Mouse (Mus musculus) embryonic facial prominence, embryonic 14.5 days (tissue): Measurements from ENCODE around the gene Dzip1. TPM values are rescaled to one million over a fixed set of nuclear protein-coding genes. Genes with fewer than 3 reads are reported as not detected.
A peak's percentile ranks its signal among the peaks of the same experiment; 100 is the strongest.

ENCODE experiments used
- ATAC-seq: fragments of 200-750 bp; cut with Nextera tagmentation; 2 replicates; pipeline ENCODE4 v1.8.0; 2017; ENCODE audit warnings: low read depth, moderate number of reproducible peaks, moderate TSS enrichment
- DNase-seq: peaks from one replicate; pipeline ENCODE4 v3.0.0-alpha.2; 2015; ENCODE audit warnings: low spot score
- H3K27ac ChIP-seq: fragments of 300-500 bp; sonication (generic); replicated peaks from 2 replicates; pipeline ENCODE4 v1.5.1; 2014; ENCODE audit warnings: low read depth, mild to moderate bottlenecking, low read length, moderate library complexity
- H3K27me3 ChIP-seq: fragments of 300-500 bp; sonication (generic); replicated peaks from 2 replicates; pipeline ENCODE4 v1.6.1; 2014; ENCODE audit warnings: low read length; ENCODE audit not compliant: control insufficient read depth, insufficient read depth
- H3K36me3 ChIP-seq: fragments of 300-500 bp; sonication (generic); 2 replicates; pipeline ENCODE4 v1.6.1; 2014; ENCODE audit warnings: low read length, mixed read lengths; ENCODE audit not compliant: control insufficient read depth, insufficient read depth
- H3K4me1 ChIP-seq: fragments of 300-500 bp; sonication (generic); 2 replicates; pipeline ENCODE4 v1.6.1; 2014; ENCODE audit warnings: antibody characterized with exemption, low read length; ENCODE audit not compliant: control insufficient read depth, insufficient read depth
- H3K4me2 ChIP-seq: fragments of 300-500 bp; sonication (generic); 2 replicates; pipeline ENCODE4 v1.6.1; 2014; ENCODE audit warnings: low read depth, mild to moderate bottlenecking, low read length, moderate library complexity, mixed read lengths
- H3K4me3 ChIP-seq: fragments of 300-500 bp; sonication (generic); 2 replicates; pipeline ENCODE4 v1.5.1; 2014; ENCODE audit warnings: low read depth, mild to moderate bottlenecking, low read length
- H3K9ac ChIP-seq: fragments of 300-500 bp; sonication (generic); 2 replicates; pipeline ENCODE4 v1.6.1; 2014; ENCODE audit warnings: low read depth, mild to moderate bottlenecking, low read length, moderate library complexity, mixed read lengths
- H3K9me3 ChIP-seq: fragments of 300-500 bp; sonication (generic); 2 replicates; pipeline ENCODE4 v1.6.1; 2016; ENCODE audit warnings: low read length; ENCODE audit not compliant: control insufficient read depth
- WGBS: fragments of 180-500 bp; shearing (Covaris S2); extraction: QIAGEN DNeasy Blood & Tissue Kit; methylation state at CpG from one replicate; pipeline ENCODE4 v1.1.7; 2014; 5-methylcytosine and 5-hydroxymethylcytosine counted together
- polyA plus RNA-seq: library from polyadenylated mRNA; unstranded; fragments of >200 nt; fragmentation: Nextera tagmentation; extraction: Ambion mirVana; gene quantifications from 2 replicates; pipeline ENCODE4 v1.2.1, GENCODE M21; 2014

The Dzip1 gene
- polyA plus RNA-seq, 1 experiment from 2014 or later, result 20.0 TPM

DNA sequence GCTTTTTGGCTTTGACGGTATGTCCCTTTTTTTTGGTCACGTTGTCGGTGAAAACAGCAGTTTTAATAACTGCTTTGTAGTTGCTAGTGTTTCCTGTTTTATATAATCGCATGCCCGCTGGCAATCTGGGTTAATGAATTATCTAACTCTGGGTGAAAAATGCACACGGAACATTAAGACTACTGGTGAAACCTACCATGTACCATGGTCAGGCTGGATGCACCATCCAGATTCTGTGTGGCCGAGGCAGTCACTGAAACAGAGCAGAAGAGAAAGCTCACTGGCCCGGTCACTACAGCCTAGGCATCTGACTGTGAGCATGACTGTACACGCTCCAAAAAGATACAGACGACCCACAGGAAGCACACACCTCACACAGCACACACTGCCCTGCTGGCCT is 29.6 kb downstream of the Dzip1 start:
- no peaks in the 10 kb centered on the region for H3K4me1 ChIP-seq
- 88% methylated on average over 10 of the region's 10 CpGs for WGBS

DNA sequence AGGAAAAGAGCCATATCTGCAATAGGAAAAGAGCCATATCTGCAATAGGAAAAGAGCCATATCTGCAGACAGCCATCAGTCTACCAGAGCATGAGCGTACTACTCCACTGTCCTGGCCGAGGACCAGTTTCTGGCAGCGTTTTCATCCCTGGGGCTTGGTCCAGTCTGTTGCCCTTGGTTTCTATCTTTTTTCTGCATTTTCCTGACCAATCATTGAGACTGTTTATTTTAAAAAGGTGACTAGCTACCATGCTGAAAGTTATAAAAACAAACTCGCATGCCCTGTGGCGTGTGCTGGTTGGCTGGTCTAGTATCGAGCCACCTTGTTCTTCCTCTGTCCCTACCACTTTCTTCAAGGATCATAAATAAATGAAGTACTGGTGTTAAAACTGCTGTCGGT is 30.0 kb downstream of the Dzip1 start:
- H3K9me3 ChIP-seq, result no peaks in the 10 kb centered on the region
- no peak overlapping the region for H3K27ac ChIP-seq
- ATAC-seq, result no peak
- H3K4me3 ChIP-seq, result no peak overlapping the region
- WGBS, result 83% methylated on average over 7 of the region's 7 CpGs
- H3K4me2 ChIP-seq, result no peak overlapping the region
- H3K36me3 ChIP-seq, result peaks cover 84% of the 10 kb centered on the region
- no peaks in the 10 kb centered on the region for H3K27me3 ChIP-seq
- H3K9ac ChIP-seq, result no peak overlapping the region
- DNase-seq, result no peak
- no peaks in the 10 kb centered on the region for H3K4me1 ChIP-seq

More for the DNA sequence above, 29.6 kb downstream of the Dzip1 start:
- no peak for ATAC-seq
- no peak overlapping the region for H3K4me2 ChIP-seq
- no peak for DNase-seq
- H3K27ac ChIP-seq, result no peak overlapping the region
- H3K27me3 ChIP-seq, result no peaks in the 10 kb centered on the region
- H3K4me3 ChIP-seq, result no peak overlapping the region
- H3K36me3 ChIP-seq, result peaks cover 86% of the 10 kb centered on the region
- no peak overlapping the region for H3K9ac ChIP-seq
- no peaks in the 10 kb centered on the region for H3K9me3 ChIP-seq

DNA sequence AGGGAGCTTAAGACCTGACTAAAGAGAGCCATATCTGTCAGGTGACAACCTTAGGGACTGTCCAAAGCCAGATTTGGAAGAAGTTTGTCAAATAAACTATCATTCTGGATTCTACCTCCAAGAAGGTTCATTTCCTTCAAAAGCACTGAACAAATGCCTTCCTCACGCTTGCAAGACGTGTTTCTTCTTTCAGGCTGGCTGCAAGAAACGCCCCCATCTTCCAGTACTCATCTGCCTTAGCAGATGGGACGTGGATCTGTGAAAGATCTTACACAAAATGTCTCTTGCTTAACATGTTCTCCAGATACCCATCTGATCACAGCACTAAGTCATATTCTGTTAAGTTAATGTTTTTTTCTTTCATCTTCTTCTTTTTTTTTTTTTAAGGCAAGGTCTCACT is 35.2 kb downstream of the Dzip1 start:
- Histone ChIP-seq H3K4me1 (no peaks in the 10 kb centered on the region), H3K9ac (no peak overlapping the region), H3K36me3 (peaks cover 83% of the 10 kb centered on the region), H3K4me2 (no peak overlapping the region), H3K27ac (no peak overlapping the region), H3K4me3 (no peak overlapping the region), H3K9me3 (no peaks in the 10 kb centered on the region), H3K27me3 (no peaks in the 10 kb centered on the region)
- DNase-seq (no peak), ATAC-seq (no peak)
- 91% methylated on average over 4 of the region's 4 CpGs for WGBS

DNA sequence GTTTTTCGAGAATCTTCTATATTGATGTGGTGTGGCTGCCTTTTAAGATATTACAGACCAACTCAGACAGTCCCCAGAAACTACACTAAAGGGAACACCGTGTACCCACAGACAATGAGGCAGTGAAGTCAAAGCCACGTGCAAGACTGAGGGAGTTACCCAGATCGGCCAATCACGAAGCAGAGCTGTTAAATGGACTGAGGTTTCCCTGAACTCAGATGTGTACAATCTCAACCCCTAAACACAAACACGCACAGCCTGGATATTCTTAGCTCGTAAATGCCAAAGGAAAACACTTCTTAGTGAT is 41.1 kb downstream of the Dzip1 start:
- H3K4me2 ChIP-seq, result no peak overlapping the region
- no peaks in the 10 kb centered on the region for H3K4me1 ChIP-seq
- H3K27ac ChIP-seq, result no peak overlapping the region
- WGBS, result 79% methylated on average over 7 of the region's 7 CpGs
- H3K9ac ChIP-seq, result no peak overlapping the region
- no peak overlapping the region for H3K4me3 ChIP-seq
- no peak for DNase-seq
- ATAC-seq, result no peak
- peaks cover 82% of the 10 kb centered on the region for H3K36me3 ChIP-seq
- no peaks in the 10 kb centered on the region for H3K9me3 ChIP-seq
- H3K27me3 ChIP-seq, result no peaks in the 10 kb centered on the region

DNA sequence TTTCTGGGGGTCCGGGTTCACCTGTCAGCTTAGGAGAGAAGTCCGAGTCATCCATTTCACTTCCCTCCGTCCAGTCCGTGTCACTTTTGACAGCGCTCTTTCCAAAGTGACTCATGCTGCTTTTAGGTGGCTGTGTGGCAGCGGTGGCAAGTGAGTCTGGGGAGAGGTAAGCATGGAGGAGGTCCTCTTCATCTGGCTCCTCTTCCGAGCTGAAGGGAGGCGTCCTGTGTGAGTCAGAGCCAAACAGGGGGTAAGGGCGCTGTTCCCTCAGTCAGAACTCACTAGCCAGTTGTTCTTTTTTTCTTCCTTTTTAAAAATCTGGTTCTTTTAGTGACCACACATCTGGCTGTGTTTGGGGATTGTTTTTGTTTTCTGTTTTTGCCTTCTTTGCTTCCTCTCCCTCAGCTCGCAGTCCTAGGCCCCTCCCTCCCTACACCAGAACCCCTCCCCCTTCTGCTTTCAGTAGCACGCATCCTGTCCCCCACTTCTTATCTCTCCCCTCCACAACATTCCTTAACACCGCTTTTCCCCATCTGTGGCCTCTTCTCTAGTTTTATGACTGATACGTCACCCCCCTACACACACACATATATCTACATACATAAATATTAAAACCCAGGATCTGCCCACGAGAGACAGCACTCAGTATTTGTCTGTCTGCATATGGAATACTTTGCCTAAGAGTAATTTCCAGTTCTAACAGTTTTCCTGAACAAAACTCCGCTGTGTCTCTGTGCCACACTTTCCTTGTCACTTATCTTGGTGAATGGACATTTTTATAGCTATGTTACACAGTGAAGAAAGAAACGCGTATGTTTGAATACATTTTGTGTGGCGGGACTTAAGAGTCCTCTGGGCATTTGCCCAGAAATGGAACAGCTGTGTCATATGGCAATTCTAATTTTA is 41.7 kb downstream of the Dzip1 start:
- Histone ChIP-seq H3K9me3 (no peaks in the 10 kb centered on the region), H3K4me1 (no peaks in the 10 kb centered on the region), H3K36me3 (peaks cover 82% of the 10 kb centered on the region), H3K27me3 (no peaks in the 10 kb centered on the region), H3K4me2 (no peak overlapping the region), H3K9ac (no peak overlapping the region), H3K4me3 (no peak overlapping the region), H3K27ac (no peak overlapping the region)
- WGBS, result 84% methylated on average over 18 of the region's 18 CpGs
- DNase-seq, result no peak
- no peak for ATAC-seq

DNA sequence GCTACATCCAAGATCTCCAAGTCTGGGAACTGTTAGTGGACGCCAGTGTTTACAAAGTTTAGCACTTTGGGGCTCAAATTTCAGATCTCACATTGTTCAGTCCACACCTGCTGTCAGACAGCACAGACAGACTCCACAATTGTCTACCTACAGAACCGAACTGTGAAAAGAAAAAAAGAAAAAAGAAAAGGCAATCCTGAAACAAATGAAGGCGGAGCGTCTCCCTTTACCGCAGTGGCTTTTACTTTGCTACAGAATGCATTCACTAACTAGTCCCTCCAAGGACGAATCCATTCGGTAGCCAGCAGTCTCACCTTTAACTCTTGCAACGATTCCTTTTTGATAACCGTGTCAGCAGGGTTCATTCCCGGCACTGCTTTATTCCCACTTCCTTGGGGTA is 44.6 kb downstream of the Dzip1 start:
- WGBS, result 82% methylated on average over 10 of the region's 10 CpGs
- Histone ChIP-seq H3K4me1 (no peaks in the 10 kb centered on the region), H3K36me3 (peaks cover 78% of the 10 kb centered on the region), H3K9me3 (no peaks in the 10 kb centered on the region), H3K27me3 (no peaks in the 10 kb centered on the region), H3K4me2 (no peak overlapping the region), H3K27ac (no peak overlapping the region), H3K4me3 (no peak overlapping the region), H3K9ac (no peak overlapping the region)
- no peak for ATAC-seq
- no peak for DNase-seq

DNA sequence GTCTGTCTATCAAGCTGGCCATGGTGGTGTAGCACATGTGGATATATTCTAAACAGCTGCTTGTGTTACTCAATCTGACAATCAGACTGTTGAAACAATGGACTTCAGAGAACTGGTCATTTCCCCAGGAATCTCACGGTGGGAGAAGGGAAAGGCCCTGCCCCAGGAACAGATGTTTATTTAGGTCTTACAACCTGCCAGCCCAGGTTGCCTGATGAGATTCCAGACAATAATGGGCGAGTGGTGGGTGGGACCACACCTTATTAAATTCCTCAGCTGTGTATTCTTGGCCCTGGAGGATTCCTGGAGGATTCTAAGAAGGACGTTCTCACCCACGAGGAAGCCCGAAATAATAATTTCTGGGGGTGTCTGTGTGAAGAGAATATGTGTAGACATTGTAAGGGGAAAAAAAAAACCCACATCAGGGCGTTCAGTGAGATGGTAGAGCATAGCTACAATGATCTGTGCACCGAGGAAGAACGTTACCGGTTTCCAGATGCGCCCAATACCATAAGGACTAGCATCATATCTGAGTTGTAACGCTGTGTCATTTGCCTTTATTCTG is 46.8 kb downstream of the Dzip1 start:
- H3K9ac ChIP-seq, result no peak overlapping the region
- DNase-seq, result no peak
- peaks cover 73% of the 10 kb centered on the region for H3K36me3 ChIP-seq

DNA sequence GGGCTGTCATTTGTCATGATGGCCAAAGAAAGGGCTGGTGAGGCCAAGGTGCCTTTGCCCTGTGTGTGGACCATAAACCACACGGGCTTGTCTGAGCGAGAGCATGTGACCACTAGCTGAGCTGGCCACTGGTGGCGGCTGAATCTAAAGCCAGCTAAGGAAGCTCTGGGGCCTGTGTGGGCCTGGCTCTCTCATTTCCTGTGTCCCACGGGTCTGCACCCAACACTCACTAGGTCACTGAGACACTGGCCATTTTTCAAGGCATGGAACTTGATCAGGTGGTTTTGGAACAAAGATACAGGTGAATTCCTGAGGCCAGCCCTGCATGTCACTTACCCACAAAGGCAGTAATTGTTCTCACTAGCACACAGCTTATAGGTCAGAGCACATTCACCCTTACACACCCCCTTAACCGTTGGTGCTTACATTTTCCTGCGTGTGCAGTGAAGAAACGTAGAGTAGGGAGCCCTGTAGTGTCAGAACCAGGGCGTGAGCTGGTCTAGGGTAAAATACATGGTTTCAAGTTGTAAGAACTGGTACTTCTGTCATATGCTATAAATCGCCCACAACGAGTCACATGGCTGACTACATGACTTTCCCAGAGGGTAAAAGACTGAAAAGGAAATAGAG is 50.4 kb downstream of the Dzip1 start:
- WGBS, result 70% methylated on average over 10 of the region's 10 CpGs

More for the DNA sequence above, 46.8 kb downstream of the Dzip1 start:
- H3K27me3 ChIP-seq, result no peaks in the 10 kb centered on the region
- no peak for ATAC-seq
- H3K4me1 ChIP-seq, result no peaks in the 10 kb centered on the region
- no peak overlapping the region for H3K4me2 ChIP-seq
- 81% methylated on average over 11 of the region's 11 CpGs for WGBS
- H3K27ac ChIP-seq, result no peak overlapping the region
- H3K9me3 ChIP-seq, result no peaks in the 10 kb centered on the region
- H3K4me3 ChIP-seq, result no peak overlapping the region

More for the DNA sequence above, 50.4 kb downstream of the Dzip1 start:
- no peak for DNase-seq
- Histone ChIP-seq H3K9me3 (no peaks in the 10 kb centered on the region), H3K4me2 (no peak overlapping the region), H3K4me3 (no peak overlapping the region), H3K9ac (no peak overlapping the region), H3K36me3 (peaks cover 47% of the 10 kb centered on the region), H3K4me1 (no peaks in the 10 kb centered on the region), H3K27me3 (no peaks in the 10 kb centered on the region), H3K27ac (no peak overlapping the region)
- peak; percentile 33; the same call in 1 of the 2 replicates for ATAC-seq
